ENCODE assay signal across 9 mouse cellular contexts in the genomic region with DNA sequence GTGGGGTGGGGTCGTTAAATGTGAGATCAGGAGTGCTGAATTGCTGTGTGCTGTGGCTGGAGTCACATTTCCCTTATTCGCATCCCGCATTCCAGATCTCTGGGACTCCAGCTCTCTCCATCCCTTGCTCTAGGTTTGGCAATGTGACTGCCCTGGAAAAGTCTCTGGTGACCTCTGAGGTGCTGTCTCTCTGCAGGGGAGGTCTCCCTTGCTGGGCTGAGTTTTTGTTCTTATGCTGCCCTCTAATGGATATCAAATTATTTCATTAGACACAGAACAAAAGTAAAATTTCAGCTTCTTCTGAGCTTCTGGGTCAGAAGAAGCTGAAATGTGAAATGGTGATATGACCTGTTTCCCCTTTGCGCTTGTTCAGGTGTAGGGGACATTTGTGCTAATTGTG.
DNase-seq lines count a peak whose midpoint lies in the region; ATAC-seq and TF ChIP-seq lines count a peak whose summit lies in the region.
"Had no signal": no experiment of that assay in that cellular context is flagged by ENCODE, and none has a peak within 500 bp of the region (broad histone marks: within the 10 kb centered on the region; RNA-seq: fewer than 3 reads in every experiment).

No protein-coding gene starts in this region.

- peak; percentile 40; the same call in 1 of the 2 replicates for ATAC-seq in limb, embryonic 13.5 days (ENCODE audit: low FRiP score, low read depth)

- H3K4me2 ChIP-seq in limb, embryonic 13.5 days (replicated peaks), result peak overlapping the region; percentile 44

- TF ChIP-seq EP300 in heart, adult 2 months (IDR thresholded peaks at IDR 0.05; ENCODE audit: insufficient read depth, low read depth, low read length), result no peak

- H3K79me2 ChIP-seq in heart, adult 2 months (replicated peaks; ENCODE audit: control insufficient read depth, insufficient read depth, low read length), result no peaks in the 10 kb centered on the region

- H3K9ac ChIP-seq in heart, adult 2 months (ENCODE audit: low read depth, low read length), result no peak overlapping the region
- H3K9ac ChIP-seq in limb, embryonic 13.5 days, result no peak overlapping the region

- intact Hi-C loops in heart, adult 2 months (cut with DNase I), result loop anchor here (10.0 kb wide), 2 partner anchors 260 to 1260 kb away; no protein-coding TSS in a partner anchor
- intact Hi-C loops in heart, postnatal 25 days (cut with DNase I), result no loop called here

- no peaks in the 10 kb centered on the region for H3K9me3 ChIP-seq in limb, embryonic 13.5 days
- H3K9me3 ChIP-seq: megakaryocyte, embryonic 14.5 days had no signal

- no peaks in the 10 kb centered on the region for H3K36me3 ChIP-seq in heart, adult 2 months (ENCODE audit: control insufficient read depth, insufficient read depth, low read length)
- no peaks in the 10 kb centered on the region for H3K36me3 ChIP-seq in limb, embryonic 13.5 days

- no peaks in the 10 kb centered on the region for H3K27me3 ChIP-seq in heart, adult 2 months (ENCODE audit: control insufficient read depth, insufficient read depth, low read length)
- H3K27me3 ChIP-seq in limb, embryonic 13.5 days, result no peaks in the 10 kb centered on the region
- H3K27me3 ChIP-seq: megakaryocyte, embryonic 14.5 days had no signal

- no peak for TF ChIP-seq POLR2A in heart, adult 2 months (IDR thresholded peaks at IDR 0.05; ENCODE audit: insufficient read depth, low read depth, low read length)

- no peaks in the 10 kb centered on the region for H3K4me1 ChIP-seq in heart, adult 2 months (ENCODE audit: control insufficient read depth, insufficient read depth, low read length)
- peaks cover 7% of the 10 kb centered on the region; the same call in 1 of the 2 replicates for H3K4me1 ChIP-seq in limb, embryonic 13.5 days
- H3K4me1 ChIP-seq: megakaryocyte, embryonic 14.5 days had no signal

- no peak overlapping the region for H3K4me3 ChIP-seq in heart, adult 2 months
- no peak overlapping the region for H3K4me3 ChIP-seq in limb, embryonic 13.5 days
- H3K4me3 ChIP-seq: megakaryocyte, embryonic 14.5 days had no signal

- no peak overlapping the region for H3K27ac ChIP-seq in heart, adult 2 months
- no peak overlapping the region for H3K27ac ChIP-seq in limb, embryonic 13.5 days

- peak; percentile 61 for TF ChIP-seq CTCF in heart, adult 2 months (IDR thresholded peaks at IDR 0.05)

- DNase-seq in heart, adult 2 months, result no peak
- no peak for DNase-seq in heart, postnatal 25 days (ENCODE audit: low spot score)
- peak; percentile 52 for DNase-seq in ES-CJ7 (ENCODE audit: low read depth, low spot score)
- peak; percentile 34 for DNase-seq in embryo, embryonic 10.5 days (ENCODE audit: low spot score)
- DNase-seq in thymus, postnatal 0 days (ENCODE audit: low spot score), result no peak
- no peak for DNase-seq in urinary bladder, postnatal 25 days (ENCODE audit: low spot score)
- DNase-seq in adrenal gland, adult 18-20 months (ENCODE audit: low spot score in 2 of 2), result no peak

- 39% methylated on average over 4 of the region's 4 CpGs for WGBS in heart, adult 2 months
- 30% methylated on average over 4 of the region's 4 CpGs for WGBS in limb, embryonic 13.5 days

Comparison
In these comparisons a context has a peak if more than half of its experiments do, and no peak if none do; other contexts are left out.
1. DNase-seq: peak in ES-CJ7 (single experiment) and embryo, embryonic 10.5 days (single experiment); none in heart, adult 2 months (0 of 2), heart, postnatal 25 days (single experiment), thymus, postnatal 0 days (single experiment), urinary bladder, postnatal 25 days (single experiment) and adrenal gland, adult 18-20 months (0 of 2).